Mouse (Mus musculus): ENCODE measurements around the gene Slc44a1. TPM values are rescaled to one million over a fixed set of nuclear protein-coding genes. Genes with fewer than 3 reads are reported as not detected.

Gene Slc44a1
- polyA plus RNA-seq, 1 experiment, result 71.5 TPM

DNA sequence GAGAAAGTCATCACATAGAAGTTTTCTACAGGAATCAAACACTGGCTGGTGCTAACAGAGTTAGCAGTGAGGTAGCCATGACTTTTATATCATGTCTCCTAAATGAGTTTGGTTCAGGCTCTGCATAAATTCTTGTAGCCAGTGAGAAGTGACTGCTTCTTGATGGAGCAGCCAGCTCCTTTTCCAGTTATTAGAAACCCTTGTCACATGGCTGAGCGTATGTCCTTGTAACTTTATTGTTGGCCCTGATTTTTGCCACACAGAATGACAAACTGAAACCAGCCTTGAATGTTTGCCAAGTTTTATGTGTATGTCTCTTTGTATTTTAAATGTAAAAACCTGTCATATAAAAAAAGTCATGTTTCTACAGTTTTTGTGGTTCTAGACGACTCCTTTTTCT, 15.7 kb downstream of the Slc44a1 start:
- no peak overlapping the region for H3K4me3 ChIP-seq (ENCODE audit: low read depth, low read length)
- 63% methylated on average over 2 of the region's 2 CpGs for WGBS
- no peaks in the 10 kb centered on the region for H3K36me3 ChIP-seq (ENCODE audit: control insufficient read depth, insufficient read depth, low read length)
- no peak overlapping the region for H3K27ac ChIP-seq (ENCODE audit: insufficient read depth, low read depth, low read length)
- TF ChIP-seq CTCF (IDR thresholded peaks at IDR 0.05; ENCODE audit: extremely low read depth, insufficient read length, insufficient replicate concordance, low read depth, low read length), result no peak
- no peak for TF ChIP-seq POLR2A (IDR thresholded peaks at IDR 0.05; ENCODE audit: low read depth, low read length)
- peaks cover 13% of the 10 kb centered on the region for H3K4me1 ChIP-seq (ENCODE audit: control insufficient read depth, insufficient read depth, insufficient read length, low read length)
- H3K27me3 ChIP-seq (ENCODE audit: control insufficient read depth, insufficient read depth, low read length), result no peaks in the 10 kb centered on the region

DNA sequence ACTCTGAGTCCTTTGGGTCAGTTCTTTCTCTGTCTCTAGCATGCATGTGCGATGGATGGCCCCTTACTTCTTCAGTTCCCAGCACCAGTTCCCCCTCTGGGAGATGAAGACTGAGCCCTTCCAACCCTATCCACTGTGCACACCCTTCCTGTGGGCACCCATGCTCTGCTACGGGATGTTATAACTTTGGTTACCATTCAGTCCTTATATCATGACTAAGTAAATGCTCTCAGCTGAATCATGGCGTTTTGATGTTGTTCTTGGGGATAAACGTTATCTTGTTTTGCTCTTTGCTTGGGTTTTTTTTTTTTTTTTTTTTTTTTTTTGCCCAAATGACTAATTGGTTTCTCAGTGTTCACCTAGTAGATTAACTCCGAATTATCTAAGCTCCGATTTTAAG, 16.4 kb downstream of the Slc44a1 start:
- no peaks in the 10 kb centered on the region for H3K36me3 ChIP-seq (ENCODE audit: control insufficient read depth, insufficient read depth, low read length)
- H3K27ac ChIP-seq (ENCODE audit: insufficient read depth, low read depth, low read length), result no peak overlapping the region
- no peak overlapping the region for H3K4me3 ChIP-seq (ENCODE audit: low read depth, low read length)
- no peak for TF ChIP-seq POLR2A (IDR thresholded peaks at IDR 0.05; ENCODE audit: low read depth, low read length)
- no peak for TF ChIP-seq CTCF (IDR thresholded peaks at IDR 0.05; ENCODE audit: extremely low read depth, insufficient read length, insufficient replicate concordance, low read depth, low read length)
- peaks cover 8% of the 10 kb centered on the region; the same call in 1 of the 2 replicates for H3K4me1 ChIP-seq (ENCODE audit: control insufficient read depth, insufficient read depth, insufficient read length, low read length)
- WGBS, result 87% methylated on average over 6 of the region's 6 CpGs
- no peaks in the 10 kb centered on the region for H3K27me3 ChIP-seq (ENCODE audit: control insufficient read depth, insufficient read depth, low read length)

DNA sequence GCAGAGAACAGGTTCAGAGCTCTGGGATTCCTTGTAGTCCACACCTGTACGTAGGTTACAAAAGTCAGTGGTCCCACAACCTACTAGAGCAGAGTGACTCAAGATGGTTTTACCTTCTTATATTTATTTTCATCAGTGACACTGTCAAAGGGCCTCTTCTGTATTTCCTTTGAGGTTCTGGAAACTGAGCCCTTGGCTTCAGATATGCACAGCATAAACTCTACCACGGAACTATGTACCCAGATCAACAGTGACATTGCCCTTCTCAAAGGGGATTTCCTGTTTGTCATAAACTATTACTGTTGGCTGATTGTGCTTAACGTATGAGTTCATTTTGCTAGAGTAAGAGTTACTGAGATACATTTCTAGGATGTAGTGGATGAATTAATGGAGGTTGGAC, 18.3 kb downstream of the Slc44a1 start:
- WGBS, result 72% methylated on average over 3 of the region's 3 CpGs
- Histone ChIP-seq H3K27me3 (ENCODE audit: control insufficient read depth, insufficient read depth, low read length) (no peaks in the 10 kb centered on the region), H3K27ac (ENCODE audit: insufficient read depth, low read depth, low read length) (no peak overlapping the region), H3K4me3 (ENCODE audit: low read depth, low read length) (no peak overlapping the region), H3K36me3 (ENCODE audit: control insufficient read depth, insufficient read depth, low read length) (no peaks in the 10 kb centered on the region), H3K4me1 (ENCODE audit: control insufficient read depth, insufficient read depth, insufficient read length, low read length) (no peaks in the 10 kb centered on the region)
- no peak for TF ChIP-seq POLR2A (IDR thresholded peaks at IDR 0.05; ENCODE audit: low read depth, low read length)
- TF ChIP-seq CTCF (IDR thresholded peaks at IDR 0.05; ENCODE audit: extremely low read depth, insufficient read length, insufficient replicate concordance, low read depth, low read length), result no peak

- no peak for TF ChIP-seq POLR2A (IDR thresholded peaks at IDR 0.05; ENCODE audit: low read depth, low read length)
- TF ChIP-seq CTCF (IDR thresholded peaks at IDR 0.05; ENCODE audit: extremely low read depth, insufficient read length, insufficient replicate concordance, low read depth, low read length), result no peak
- no peak overlapping the region for H3K27ac ChIP-seq (ENCODE audit: insufficient read depth, low read depth, low read length)
- no peak overlapping the region for H3K4me3 ChIP-seq (ENCODE audit: low read depth, low read length)
- H3K27me3 ChIP-seq (ENCODE audit: control insufficient read depth, insufficient read depth, low read length), result no peaks in the 10 kb centered on the region
- H3K4me1 ChIP-seq (ENCODE audit: control insufficient read depth, insufficient read depth, insufficient read length, low read length), result no peaks in the 10 kb centered on the region
- WGBS, result 74% methylated on average over 7 of the region's 7 CpGs
- peaks cover 2% of the 10 kb centered on the region; the same call in 1 of the 2 replicates for H3K36me3 ChIP-seq (ENCODE audit: control insufficient read depth, insufficient read depth, low read length)
Measured at GRCm38 (mm10) chr4:53459697-53460096, 19.5 kb downstream of the Slc44a1 start.

DNA sequence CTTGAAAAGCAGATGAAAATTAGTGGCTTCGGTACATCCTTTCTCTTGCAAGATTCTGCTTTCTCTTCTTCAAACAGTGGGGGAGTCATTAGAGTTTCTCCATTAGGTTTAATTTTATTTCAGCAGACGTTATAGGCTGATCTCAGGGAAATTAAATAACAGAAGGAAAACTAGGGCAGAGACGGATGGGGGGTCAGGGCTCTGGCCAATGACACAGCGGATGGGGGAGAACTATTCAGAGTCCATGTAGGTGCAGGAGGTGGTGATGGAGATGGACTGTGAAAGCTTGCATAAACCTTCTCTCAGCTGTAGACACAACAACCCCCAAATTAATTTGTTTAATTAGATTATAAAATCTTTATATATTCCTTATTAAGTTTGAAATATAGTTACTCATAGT, 20.8 kb downstream of the Slc44a1 start:
- no peak for TF ChIP-seq POLR2A (IDR thresholded peaks at IDR 0.05; ENCODE audit: low read depth, low read length)
- TF ChIP-seq CTCF (IDR thresholded peaks at IDR 0.05; ENCODE audit: extremely low read depth, insufficient read length, insufficient replicate concordance, low read depth, low read length), result no peak
- WGBS, result 94% methylated on average over 4 of the region's 4 CpGs
- peaks cover 2% of the 10 kb centered on the region; the same call in 1 of the 2 replicates for H3K36me3 ChIP-seq (ENCODE audit: control insufficient read depth, insufficient read depth, low read length)
- no peak overlapping the region for H3K4me3 ChIP-seq (ENCODE audit: low read depth, low read length)
- no peaks in the 10 kb centered on the region for H3K4me1 ChIP-seq (ENCODE audit: control insufficient read depth, insufficient read depth, insufficient read length, low read length)
- no peak overlapping the region for H3K27ac ChIP-seq (ENCODE audit: insufficient read depth, low read depth, low read length)
- no peaks in the 10 kb centered on the region for H3K27me3 ChIP-seq (ENCODE audit: control insufficient read depth, insufficient read depth, low read length)

DNA sequence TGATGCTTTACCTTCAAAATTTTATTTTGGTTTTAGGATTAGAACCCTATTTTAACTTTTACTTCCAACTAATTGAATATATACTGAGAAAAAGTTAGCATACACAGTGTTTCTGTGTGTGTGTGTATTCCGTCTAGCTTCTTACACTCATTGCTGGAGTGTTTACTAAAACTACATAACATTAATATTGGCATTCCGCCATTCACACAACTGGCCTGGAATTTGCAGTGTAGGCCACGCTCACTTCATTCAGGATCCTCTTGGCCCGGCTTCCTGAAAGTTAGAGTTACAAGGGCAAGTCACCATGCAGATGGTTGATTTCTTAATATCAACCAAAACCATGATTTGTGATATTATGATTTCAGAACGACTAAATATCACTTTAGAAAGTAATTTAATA, 21.9 kb downstream of the Slc44a1 start:
- no peak overlapping the region for H3K27ac ChIP-seq (ENCODE audit: insufficient read depth, low read depth, low read length)
- H3K36me3 ChIP-seq (ENCODE audit: control insufficient read depth, insufficient read depth, low read length), result peaks cover 2% of the 10 kb centered on the region; the same call in 1 of the 2 replicates
- WGBS, result 65% methylated on average over 5 of the region's 5 CpGs
- H3K4me3 ChIP-seq (ENCODE audit: low read depth, low read length), result no peak overlapping the region
- H3K4me1 ChIP-seq (ENCODE audit: control insufficient read depth, insufficient read depth, insufficient read length, low read length), result no peaks in the 10 kb centered on the region
- no peaks in the 10 kb centered on the region for H3K27me3 ChIP-seq (ENCODE audit: control insufficient read depth, insufficient read depth, low read length)
- no peak for TF ChIP-seq POLR2A (IDR thresholded peaks at IDR 0.05; ENCODE audit: low read depth, low read length)
- TF ChIP-seq CTCF (IDR thresholded peaks at IDR 0.05; ENCODE audit: extremely low read depth, insufficient read length, insufficient replicate concordance, low read depth, low read length), result no peak

GRCm38 (mm10) chr4:53462505-53463251, 22.5 kb downstream of the Slc44a1 start:
- TF ChIP-seq POLR2A (IDR thresholded peaks at IDR 0.05; ENCODE audit: low read depth, low read length) (no peak), CTCF (IDR thresholded peaks at IDR 0.05; ENCODE audit: extremely low read depth, insufficient read length, insufficient replicate concordance, low read depth, low read length) (no peak)
- Histone ChIP-seq H3K36me3 (ENCODE audit: control insufficient read depth, insufficient read depth, low read length) (peaks cover 2% of the 10 kb centered on the region; the same call in 1 of the 2 replicates), H3K27ac (ENCODE audit: insufficient read depth, low read depth, low read length) (no peak overlapping the region), H3K4me3 (ENCODE audit: low read depth, low read length) (no peak overlapping the region), H3K27me3 (ENCODE audit: control insufficient read depth, insufficient read depth, low read length) (no peaks in the 10 kb centered on the region), H3K4me1 (ENCODE audit: control insufficient read depth, insufficient read depth, insufficient read length, low read length) (no peaks in the 10 kb centered on the region)
- WGBS, result 84% methylated on average over 18 of the region's 18 CpGs

Data from small intestine, adult 2 months (tissue).